Mouse (Mus musculus) heart, postnatal 10 days (tissue): ENCODE results near the gene Necap2. TPM values are rescaled to one million over a fixed set of nuclear protein-coding genes. Genes with fewer than 3 reads are reported as not detected.

ENCODE experiments used
- DNase-seq, 2 experiments: peaks; one replicate each; pipeline ENCODE4 v3.0.0; 2021
- intact Hi-C: fragments of 180-260 bp; cut with DNase I; formaldehyde crosslinking; loops from one replicate; pipeline ENCODE4 v1.15.1; 2025
- total RNA-seq, 2 experiments: library from RNA; stranded (reverse); gene quantifications; 2 replicates each; pipeline ENCODE4 v1.2.3; 2021

Necap2 gene
- total RNA-seq = 10 to 100 TPM; 33.3 to 34.3 TPM

DNA sequence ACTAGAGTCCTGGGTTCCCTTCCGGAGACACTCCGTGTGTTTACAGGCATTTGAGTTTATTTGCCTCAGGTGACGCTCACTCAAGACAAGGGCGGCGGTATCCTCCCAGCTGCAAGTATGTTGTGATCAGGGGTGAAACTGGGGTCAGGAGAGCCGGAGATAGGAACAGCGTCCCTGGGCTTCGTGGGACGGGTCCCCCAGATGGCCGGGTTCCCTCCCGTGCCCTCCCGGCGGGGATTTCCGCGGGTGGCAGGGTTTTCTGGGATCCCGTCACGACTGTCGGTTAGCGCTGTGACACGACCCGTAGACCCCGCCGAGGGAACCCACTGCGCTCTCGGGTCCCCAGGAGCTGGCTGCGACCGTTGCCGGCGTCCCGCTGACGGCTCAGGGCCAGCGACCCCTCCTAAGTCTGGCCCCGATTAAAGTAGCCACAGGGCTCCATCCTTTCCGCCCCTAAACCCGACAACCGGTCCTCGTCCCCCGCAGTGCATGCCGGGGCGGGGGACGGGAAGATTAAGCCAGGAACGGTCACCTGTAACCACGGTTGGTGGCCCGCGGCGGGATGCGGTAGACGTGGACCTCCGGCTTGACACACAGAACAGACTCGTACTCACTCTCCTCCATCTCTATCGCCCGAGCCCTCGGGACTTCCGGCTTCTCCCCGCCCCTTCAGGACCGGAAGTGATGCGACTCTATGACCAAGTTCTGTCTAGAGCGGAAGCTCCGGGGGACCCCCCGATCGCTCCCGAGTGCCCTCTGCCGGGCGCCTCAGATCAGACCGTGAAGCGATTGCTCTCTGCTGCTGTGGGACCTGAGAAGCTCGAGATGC lies at the start of gene Necap2:
TSS of gene Necap2 (minus strand) at position 677 of the 829 bp plus-strand sequence.
- peak; percentile 96 to 98 for DNase-seq
- intact Hi-C loops = no loop called here

DNA sequence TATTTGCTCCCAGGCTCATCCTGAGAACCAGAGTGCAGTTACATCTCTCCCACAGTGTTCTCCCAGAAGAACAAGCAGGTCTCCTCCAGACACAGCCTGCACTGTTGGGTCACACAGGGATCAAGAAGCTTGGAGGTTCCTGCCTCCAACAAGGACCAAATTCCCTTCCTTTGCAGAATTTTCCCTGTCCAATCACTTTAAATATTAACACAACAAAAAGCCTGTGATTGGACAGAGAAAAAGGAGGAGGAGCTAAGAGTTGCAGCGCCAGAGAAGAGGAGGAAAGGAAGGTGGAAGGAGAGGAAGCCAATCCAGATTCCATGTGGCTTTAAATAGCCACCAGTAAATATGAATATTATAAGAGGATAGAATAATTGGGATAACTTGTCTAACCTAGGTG lies 44.9 kb upstream of the Necap2 start:
- intact Hi-C loops = no loop called here
- DNase-seq = no peak

- no peak for DNase-seq
- intact Hi-C loops = no loop called here
These were observed 44.5 kb upstream of the Necap2 start for GRCm38 (mm10) chr4:141122663-141123062.

DNA sequence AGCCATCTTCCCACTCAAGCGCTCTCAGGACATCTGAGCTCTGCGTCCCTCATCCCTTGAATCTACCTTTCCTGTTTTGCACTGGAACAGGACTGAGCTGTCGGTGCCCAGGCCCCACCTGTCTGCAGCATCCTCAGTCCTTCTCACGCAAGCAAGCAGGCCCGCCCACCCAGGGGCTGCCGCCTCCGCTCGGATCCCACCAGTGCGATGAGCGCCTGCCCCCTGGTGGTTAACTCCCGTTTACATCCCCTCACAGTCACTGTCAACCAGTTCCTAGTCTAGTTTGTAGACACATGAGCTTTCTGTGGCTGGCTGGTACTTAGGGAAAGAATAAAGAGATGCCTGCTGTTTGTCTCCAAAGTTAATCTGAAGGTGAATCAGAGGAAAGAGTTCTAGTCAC lies 42.5 kb upstream of the Necap2 start:
- peak; percentile 49 to 70 for DNase-seq
- intact Hi-C loops = loop anchor here (2.0 kb wide), 1 partner anchor 76 kb away; no protein-coding TSS in a partner anchor

DNA sequence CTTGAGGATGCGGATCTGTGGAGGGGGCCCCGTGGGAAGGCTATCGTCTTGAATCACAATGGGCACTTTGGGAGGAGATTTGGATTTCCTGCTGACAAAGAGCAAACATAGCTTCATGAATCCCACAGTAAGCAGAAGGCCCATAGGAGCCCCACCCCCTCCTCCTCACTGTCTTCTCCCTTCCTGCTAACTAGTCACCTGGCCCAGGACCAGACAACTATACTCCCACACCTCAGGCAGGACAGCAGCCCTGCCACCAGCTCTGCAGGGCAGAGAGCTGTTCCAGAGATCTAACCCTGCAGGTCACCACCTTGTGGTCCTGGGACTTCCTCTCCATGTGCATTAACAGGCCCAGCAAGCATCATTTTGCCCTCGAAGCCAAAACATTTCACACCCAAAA lies 40.5 kb upstream of the Necap2 start:
- intact Hi-C loops = no loop called here
- DNase-seq = no peak

GRCm38 (mm10) chr4:141115398-141115797 lies 37.2 kb upstream of the Necap2 start:
- DNase-seq = no peak
- intact Hi-C loops = no loop called here

DNA sequence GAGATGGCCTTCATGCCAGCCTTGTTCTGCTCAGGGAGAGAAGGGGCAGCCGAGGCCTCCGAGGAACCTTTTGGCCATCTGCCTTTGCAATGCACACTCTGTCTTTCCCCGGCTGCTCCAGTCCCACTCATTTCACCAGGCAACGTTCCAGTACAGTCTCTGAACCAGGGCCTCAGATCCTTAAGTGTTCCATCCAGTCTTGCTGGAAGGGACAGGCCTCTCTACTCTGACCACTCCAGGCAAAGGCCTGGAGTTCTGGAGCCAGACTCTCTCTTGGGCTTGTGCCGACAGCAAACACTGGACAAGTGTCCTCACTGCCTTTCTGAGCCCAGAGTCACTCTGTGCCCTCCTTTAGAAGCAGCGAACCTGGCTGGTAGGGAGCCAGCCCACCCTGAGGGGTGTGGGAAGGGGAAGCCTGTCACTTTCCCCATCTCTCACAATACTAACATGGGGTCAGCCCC lies 36.4 kb upstream of the Necap2 start:
- DNase-seq = peak; percentile 49 to 59
- intact Hi-C loops = no loop called here

GRCm38 (mm10) chr4:141113831-141114230 lies 35.7 kb upstream of the Necap2 start:
- intact Hi-C loops = no loop called here
- no peak for DNase-seq

DNA sequence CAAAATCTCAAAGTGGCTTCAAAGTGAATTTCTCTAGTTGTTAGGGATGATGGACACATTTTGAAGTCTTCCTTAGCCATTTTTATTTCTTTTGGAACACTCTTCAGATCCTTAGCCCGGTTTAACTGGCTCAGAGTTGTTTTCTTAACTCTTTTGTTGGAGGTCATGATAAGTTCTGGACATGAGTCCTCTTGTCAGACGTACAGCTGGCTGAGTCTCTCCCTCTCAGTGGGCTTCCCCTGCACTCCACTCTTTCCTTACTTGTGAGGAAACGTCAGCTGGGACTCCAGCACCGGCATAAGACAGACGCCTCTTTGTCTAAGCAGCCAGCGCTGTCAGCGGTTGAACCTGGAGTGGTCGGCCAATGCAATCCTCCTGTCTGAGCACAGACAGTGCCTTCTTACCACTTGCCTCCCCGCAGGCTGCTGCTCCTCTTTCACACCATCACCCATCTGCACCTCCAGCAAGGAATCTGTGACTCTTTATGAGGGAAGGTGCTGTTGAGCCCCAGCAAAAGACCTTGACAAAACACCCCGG lies 30.1 kb upstream of the Necap2 start:
- DNase-seq = peak; percentile 34 to 38
- intact Hi-C loops = no loop called here

DNA sequence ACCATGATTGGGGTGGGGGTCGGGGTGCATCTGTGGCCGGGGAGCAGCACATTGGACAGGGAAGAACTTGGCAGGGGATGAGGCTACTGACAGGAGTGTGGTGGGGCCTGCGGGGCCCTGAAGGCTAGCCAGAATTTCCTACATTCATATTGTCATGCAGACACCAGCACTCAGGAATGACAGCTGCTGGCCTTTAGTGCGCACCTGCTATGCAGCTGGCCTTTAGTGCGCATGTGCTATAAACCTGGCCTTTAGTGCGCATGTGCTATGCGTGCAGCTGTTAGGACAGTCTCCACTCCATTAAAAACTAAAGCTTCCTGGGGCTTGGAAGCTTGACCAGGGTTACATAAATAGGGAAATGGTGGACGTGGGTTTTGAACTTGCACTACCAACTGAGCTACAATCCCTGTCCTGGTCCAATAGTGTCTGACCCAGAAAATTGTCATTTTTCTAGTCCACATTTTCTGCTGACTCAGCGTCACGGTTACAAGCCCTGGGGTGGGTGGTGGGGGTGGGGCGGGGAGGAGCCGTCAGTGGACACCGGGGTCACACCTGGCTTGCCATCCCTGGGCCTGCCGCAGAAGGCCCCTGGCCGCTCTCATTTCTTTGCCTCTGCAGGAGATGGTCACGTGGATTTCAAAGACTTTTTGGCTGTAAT lies 28.5 kb upstream of the Necap2 start:
- no peak for DNase-seq
- intact Hi-C loops = no loop called here

- intact Hi-C loops = no loop called here
- peak in 1 of 2 experiments; percentile 49 for DNase-seq
These were observed 23.7 kb upstream of the Necap2 start for GRCm38 (mm10) chr4:141101855-141102254.

- intact Hi-C loops = no loop called here
- DNase-seq = no peak
These were observed 23.1 kb upstream of the Necap2 start for GRCm38 (mm10) chr4:141101291-141101690.

DNA sequence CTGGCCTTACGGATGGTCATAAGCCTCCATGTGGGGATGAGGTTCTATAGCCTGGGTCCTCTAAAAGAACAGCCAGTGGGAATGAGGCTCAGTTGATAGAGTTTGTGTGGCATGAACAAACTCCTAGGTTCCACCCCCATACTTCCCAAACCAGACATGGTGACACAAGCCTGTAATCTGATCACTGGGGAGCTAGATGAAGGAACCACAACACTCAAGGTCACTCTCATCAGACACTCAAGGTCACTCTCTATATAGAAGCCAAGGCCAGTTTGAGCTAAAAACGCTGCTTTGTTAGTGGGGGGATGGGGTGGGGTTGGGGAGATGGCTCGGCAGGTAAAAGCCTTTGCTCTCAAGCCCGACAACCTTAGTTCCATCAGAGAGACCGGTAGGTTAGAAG lies 21.8 kb upstream of the Necap2 start:
- intact Hi-C loops = no loop called here
- DNase-seq = no peak

GRCm38 (mm10) chr4:141098935-141099334 lies 20.8 kb upstream of the Necap2 start:
- intact Hi-C loops = no loop called here

GRCm38 (mm10) chr4:141096710-141097109 lies 18.6 kb upstream of the Necap2 start:
- intact Hi-C loops = no loop called here
- no peak for DNase-seq

More at GRCm38 (mm10) chr4:141098935-141099334, 20.8 kb upstream of the Necap2 start:
- DNase-seq = no peak

- intact Hi-C loops = no loop called here
- no peak for DNase-seq
These were observed 16.9 kb upstream of the Necap2 start for GRCm38 (mm10) chr4:141095016-141095415.

DNA sequence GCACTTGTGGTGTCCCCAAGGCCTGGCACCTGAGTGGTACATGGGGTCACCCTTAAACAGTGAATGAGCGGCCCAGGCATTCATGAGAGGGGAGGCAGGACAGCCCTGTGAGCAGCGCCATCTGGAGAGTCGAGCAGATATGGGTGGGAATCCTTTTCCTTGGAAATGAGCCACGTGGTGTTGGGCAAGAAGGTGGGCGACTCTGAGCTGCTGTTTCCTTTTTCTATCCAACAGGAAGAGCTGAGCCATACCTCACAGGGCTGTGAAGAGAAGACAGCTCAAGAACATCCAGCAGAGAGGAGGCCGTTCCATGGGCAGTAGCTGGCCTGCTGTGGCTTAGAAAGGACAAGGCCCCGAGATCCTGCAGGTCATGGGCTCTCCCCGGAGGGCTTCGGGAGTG lies 10.6 kb upstream of the Necap2 start:
- no peak for DNase-seq
- intact Hi-C loops = no loop called here

DNA sequence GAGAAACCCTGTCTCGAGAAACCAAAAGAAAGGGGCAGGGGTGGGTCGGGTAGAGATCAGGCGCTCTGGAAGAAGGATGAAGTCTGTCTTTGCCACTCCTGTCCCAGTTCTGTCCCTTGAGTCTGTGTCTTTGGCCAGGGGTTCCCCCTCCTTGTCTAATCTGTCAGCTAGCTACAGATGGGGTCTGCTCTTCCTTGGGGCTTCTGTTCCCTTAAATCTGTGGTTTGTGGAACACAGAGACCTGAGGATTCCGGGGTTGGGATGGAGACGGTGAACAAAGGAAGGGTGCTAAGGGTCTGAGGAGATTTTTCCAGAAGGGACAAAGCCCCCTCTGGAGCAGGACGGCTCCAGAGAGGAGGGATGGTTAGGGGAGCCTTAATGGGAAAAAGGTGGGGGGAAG lies 9.9 kb upstream of the Necap2 start, which contains the start of gene Spata21:
TSS of gene Spata21 (plus strand) at position 301 of the 400 bp plus-strand sequence.
- intact Hi-C loops = no loop called here
- DNase-seq = no peak

GRCm38 (mm10) chr4:141086862-141087261 lies 8.7 kb upstream of the Necap2 start:
- intact Hi-C loops = no loop called here
- no peak for DNase-seq

GRCm38 (mm10) chr4:141078510-141079137 lies 467 bp upstream of the Necap2 start:
- DNase-seq = no peak
- intact Hi-C loops = no loop called here
